Mouse (Mus musculus): Measurements from ENCODE around the gene Rgs18. TPM values are rescaled to one million over a fixed set of nuclear protein-coding genes. Genes with fewer than 3 reads are reported as not detected.

Rgs18 gene
- polyA plus RNA-seq (2012; rRNA removed) = 7.3 and 8.3 TPM in 2 replicates

DNA sequence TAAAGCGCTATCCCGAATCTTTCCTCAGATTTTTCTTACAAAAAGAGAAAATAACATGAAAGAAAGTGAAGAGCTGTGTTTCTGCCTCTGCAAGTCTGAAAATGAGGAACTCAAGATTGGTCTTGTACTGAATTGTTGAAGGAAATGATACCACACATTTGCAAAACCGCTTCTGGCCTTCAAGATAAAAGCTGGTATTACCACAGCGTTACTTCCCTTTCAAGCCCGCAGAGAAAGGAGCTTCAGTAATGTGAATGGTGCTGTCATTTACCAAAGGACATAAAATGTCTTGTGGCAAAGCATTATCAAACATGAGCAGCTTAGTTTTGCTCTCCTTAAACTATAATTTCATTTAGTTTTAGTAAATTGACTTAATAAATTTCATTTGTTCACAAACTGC is at the start of gene Rgs18:
Rgs18 (minus strand) TSS at position 105 of the 400 bp plus-strand sequence.

Other genes with a start within 250 kb of the Rgs18 start
- not detected in 2 replicates for gene Rgs21, start 207.8 kb downstream of the Rgs18 start, polyA plus RNA-seq (2012; rRNA removed)

All from liver, embryonic 18 days (tissue).